Mouse (Mus musculus) heart, adult 2 months (tissue): ENCODE data around the gene Slc3a1.

Source experiments
- CTCF ChIP-seq: fragments of 200-600 bp; IDR thresholded peaks from 2 replicates; pipeline ENCODE4 v1.8.1; 2022; ENCODE audit warnings: antibody characterized with exemption, mild to moderate bottlenecking, moderate library complexity
- EP300 ChIP-seq: fragments of 200-500 bp; IDR thresholded peaks from 2 replicates; pipeline ENCODE4 v1.6.1; 2011; ENCODE audit warnings: low read depth, low read length, control low read depth; ENCODE audit not compliant: insufficient read depth
- POLR2A ChIP-seq: fragments of 200-500 bp; IDR thresholded peaks from 2 replicates; pipeline ENCODE4 v1.6.1; 2011; ENCODE audit warnings: mild to moderate bottlenecking, low read depth, low read length, control low read depth; ENCODE audit not compliant: insufficient read depth

GRCm38 (mm10) chr17:85027247-85027646, 929 bp upstream of the Slc3a1 start:
- no peak for TF ChIP-seq CTCF
- no peak for TF ChIP-seq POLR2A
- TF ChIP-seq EP300 = no peak
